Mouse (Mus musculus) gastrocnemius, postnatal 25 days (tissue): ENCODE measurements around the gene Dph1. TPM values are rescaled to one million over a fixed set of nuclear protein-coding genes. Genes with fewer than 3 reads are reported as not detected.

ENCODE experiments used
- DNase-seq: peaks from one replicate; pipeline ENCODE4 v3.0.0; 2022
- microRNA-seq, 2 experiments: library from miRNA; unstranded; fragments of <30 nt; microRNA quantifications; one replicate each; pipeline ENCODE4 v1.2.0; 2021; ENCODE audit warnings: borderline replicate concordance in 2 of 2
- total RNA-seq, 2 experiments: library from RNA; stranded (reverse); gene quantifications; 1 replicate in 1 of 2; 2 replicates in 1 of 2; pipeline ENCODE4 v1.2.3; 2021

Gene Dph1
- total RNA-seq, 2 experiments from 2014 or later = 5.6 to 5.8 TPM

DNA sequence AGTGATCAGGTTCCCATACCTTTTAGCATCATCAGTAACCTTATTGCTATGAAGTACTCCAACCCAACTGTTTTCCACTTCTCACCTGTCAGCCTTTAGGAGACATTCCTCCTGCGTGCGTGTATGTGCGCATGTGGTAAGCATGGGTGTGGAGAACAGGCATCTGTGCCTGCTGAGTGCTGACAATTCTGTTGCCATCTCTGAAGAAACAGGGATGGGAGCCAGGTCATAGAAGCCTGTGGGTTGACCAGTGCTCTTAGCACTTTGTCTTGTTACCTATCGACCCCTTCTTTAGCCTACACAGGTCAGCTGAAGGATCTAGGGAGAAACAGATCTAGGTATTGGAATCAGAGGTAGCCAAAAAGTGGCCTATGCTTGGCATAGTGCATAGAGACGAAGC lies 57.6 kb downstream of the Dph1 start:
- DNase-seq = no peak

DNA sequence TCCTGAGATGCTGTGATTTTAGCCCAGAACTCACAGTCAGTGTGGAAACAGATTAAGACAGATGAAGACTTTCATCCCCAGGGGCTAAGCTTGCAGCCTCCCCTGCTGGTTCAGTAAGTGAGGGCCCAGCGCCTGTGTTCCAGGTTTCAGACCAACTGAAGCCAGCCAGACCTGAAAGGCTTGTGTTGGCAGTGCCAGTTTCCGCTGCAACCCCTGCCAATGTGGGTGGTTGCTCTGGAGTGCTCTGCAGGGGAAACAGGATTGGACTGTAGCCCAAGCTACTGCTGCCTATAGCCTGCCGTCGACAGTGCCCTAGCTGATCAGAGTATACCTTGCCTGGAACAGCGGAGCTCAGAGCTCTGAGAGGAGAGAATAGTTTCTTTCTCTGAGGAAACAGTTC lies 58.8 kb downstream of the Dph1 start:
- peak; percentile 35 for DNase-seq

DNA sequence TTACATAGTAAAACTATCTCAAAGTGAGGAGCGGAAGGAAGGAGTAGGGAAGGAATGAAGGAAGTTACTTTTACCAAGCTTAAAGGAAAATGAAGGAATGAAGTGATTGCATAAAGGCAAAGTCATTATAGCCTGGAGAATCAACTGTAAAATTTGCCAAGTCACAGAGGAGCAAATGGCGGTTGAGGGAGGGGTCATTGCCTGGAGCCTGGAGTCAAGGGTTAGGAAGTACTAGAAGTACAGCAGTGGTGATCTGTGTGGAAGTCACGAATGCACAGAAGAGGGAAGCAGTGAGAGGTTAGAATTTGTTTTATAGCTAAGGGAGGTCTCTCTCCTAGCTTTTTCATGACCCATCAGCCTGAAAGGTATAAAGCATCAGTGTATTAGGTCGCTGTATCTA lies 59.7 kb downstream of the Dph1 start:
- DNase-seq = no peak

DNA sequence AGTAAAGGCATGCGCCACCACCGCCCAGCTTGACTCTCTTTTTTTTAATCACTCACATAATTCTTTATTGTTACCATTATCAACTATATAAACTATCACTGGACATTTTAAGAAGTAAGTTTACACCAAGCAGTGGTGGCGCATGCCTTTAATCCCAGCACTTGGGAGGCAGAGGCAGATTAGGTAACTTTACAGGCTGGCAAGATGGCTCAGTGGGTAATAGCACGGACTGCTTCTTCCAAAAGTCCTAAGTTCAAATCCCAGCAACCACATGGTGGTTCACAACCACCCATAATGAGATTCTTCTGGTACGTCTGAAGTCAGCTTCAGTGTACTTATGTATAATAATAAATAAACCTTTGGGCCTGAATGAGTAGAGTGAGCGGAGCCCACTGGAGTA lies 61.6 kb downstream of the Dph1 start:
- DNase-seq = no peak

Small RNA genes lying within 50 kb of the gene (microRNA-seq; reads per million reads assigned to microRNA genes)
- gene Mir132 (229 to 282 reads per million in 2 experiments), gene Mir212 (1.5 to 10.6 reads per million in 2 experiments)

Other genes starting within 250 kb of the Dph1 start
- 1 to 10 TPM; 5.7 to 5.9 TPM for gene Hic1, start 21.7 kb downstream of the Dph1 start, total RNA-seq
- 1 to 10 TPM; 2.8 to 3.3 TPM for gene Ovca2, start 12.4 kb downstream of the Dph1 start, total RNA-seq
- gene Rtn4rl1, start 2.5 kb upstream of the Dph1 start, total RNA-seq = 1 to 10 TPM in 1 of 2 experiments, under 1 TPM in 1; 1.00 to 1.7 TPM
- 10 to 100 TPM; 54.8 to 57.9 TPM for gene Rpa1, start 157.1 kb upstream of the Dph1 start, total RNA-seq
- gene Smyd4, start 157.2 kb upstream of the Dph1 start, total RNA-seq = 1 to 10 TPM; 2.5 to 4.4 TPM
- 10 to 100 TPM; 98.5 to 98.7 TPM for gene Serpinf1, start 231.5 kb upstream of the Dph1 start, total RNA-seq
- not detected for gene Serpinf2, start 248.3 kb upstream of the Dph1 start, total RNA-seq